Mouse (Mus musculus) gastrocnemius, adult 8-10 months (tissue): ENCODE measurements around the gene Xrcc1. TPM values are rescaled to one million over a fixed set of nuclear protein-coding genes. Genes with fewer than 3 reads are reported as not detected.

ENCODE experiments used
- DNase-seq, 2 experiments: peaks; one replicate each; pipeline ENCODE4 v3.0.0; 2022; ENCODE audit warnings: low spot score in 2 of 2
- total RNA-seq, 4 experiments: library from RNA; stranded (reverse); gene quantifications; 2 replicates each; pipeline ENCODE4 v1.2.4; 2022

Xrcc1 gene
- total RNA-seq, 4 experiments from 2014 or later = 16.1 to 22.1 (median 17.3) TPM

DNA sequence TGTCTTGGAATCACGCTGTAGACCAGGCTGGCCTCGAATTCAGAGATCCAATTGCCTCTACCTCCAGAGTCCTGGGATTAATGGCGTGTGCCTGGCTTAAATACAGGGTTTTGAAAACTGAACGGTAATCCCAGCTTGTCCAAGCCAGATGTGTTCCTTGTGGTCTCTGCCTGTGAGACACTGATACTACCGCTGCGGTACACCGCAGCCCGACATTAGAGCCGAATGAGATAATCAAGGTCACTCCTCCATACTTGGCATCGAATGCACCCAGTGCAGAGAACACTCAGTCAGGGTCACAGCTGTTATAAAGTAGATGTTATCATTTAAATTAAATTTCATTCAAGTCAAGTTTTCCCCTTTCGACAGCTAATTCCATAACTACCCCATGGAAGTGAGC lies 17.2 kb upstream of the Xrcc1 start:
- DNase-seq = no peak

DNA sequence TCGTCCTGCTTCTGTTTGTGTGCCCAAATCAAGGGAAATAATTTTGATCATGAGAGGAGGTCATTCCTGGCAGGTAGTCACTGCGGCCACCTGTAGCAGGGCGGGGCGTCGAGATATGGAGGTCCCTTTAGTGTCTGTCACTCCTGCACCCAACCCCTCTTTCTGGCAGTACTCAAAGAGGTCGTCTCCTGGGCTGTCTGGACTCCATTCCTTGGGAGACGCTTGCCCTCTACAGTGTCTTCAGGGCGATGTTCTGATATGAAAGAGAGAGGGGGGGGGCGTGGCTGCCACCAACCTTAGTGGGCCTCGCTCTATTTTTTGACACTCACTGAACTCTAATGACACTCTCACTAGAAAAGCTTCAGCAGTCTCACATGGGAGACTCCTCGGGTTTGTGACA lies 16.5 kb upstream of the Xrcc1 start:
- no peak for DNase-seq

- DNase-seq = peak; percentile 98
These were observed 15.8 kb upstream of the Xrcc1 start, which contains the start of gene Irgq for GRCm38 (mm10) chr7:24530062-24530931. TSS of gene Irgq (plus strand) at chr7:24530689.

DNA sequence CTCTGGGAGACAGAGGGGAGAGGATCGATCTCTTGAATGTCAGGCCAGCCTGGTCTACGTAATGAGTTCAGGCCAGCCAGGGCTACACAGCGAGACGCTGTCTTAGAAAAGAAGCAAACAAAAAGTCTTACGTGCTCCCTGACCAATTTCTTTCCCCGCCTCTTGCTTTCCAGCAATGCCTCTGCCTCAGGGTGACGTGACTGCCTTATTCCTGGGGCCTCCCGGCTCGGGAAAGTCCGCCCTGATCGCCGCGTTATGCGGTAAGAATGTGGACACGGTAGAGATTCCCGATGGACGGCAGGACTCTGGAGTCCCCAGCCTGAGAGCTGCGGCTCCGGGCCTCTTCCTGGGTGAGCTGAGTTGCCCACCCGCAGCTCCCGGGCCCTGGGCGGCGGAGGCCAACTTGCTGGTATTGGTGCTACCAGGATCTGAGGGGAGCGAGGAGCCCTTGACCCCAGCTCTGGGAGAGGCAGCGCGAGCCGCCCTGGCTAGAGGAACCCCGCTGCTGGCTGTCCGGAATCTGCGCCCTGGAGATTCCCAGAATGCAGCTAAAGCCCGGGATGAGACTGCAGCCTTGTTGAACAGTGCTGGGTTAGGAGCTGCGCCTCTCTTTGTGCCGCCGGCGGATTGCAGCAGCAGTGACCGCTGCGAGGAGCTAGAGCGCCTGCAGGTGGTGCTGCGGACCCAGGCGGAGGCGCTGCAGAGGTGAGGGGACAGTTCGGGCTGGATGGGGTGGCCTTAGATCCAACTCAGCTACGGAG lies 14.7 kb upstream of the Xrcc1 start:
- peak; percentile 25 to 49 for DNase-seq

- no peak for DNase-seq
These were observed 13.0 kb upstream of the Xrcc1 start for GRCm38 (mm10) chr7:24533031-24533571.

- DNase-seq = no peak
These were observed 12.3 kb upstream of the Xrcc1 start for GRCm38 (mm10) chr7:24533806-24534205.

DNA sequence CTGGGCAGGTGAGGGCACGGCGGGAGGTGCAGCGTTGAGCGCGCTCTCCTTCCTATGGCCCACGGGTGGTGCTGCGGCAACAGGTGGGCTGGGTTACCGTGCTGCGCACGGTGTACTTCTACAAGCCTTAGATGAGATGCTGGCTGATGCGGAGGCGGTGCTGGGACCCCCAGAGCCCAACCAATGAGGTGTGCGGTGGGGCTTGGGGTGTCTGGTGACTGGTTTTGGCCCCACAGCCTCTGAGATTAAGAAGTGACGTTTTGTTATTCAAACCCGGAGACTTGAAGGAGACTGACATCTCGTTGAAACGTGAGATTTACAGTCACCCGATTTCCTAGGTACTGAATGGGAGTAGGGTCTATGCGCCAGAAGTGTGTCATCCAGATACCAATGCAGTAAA lies 11.8 kb upstream of the Xrcc1 start:
- no peak for DNase-seq

DNA sequence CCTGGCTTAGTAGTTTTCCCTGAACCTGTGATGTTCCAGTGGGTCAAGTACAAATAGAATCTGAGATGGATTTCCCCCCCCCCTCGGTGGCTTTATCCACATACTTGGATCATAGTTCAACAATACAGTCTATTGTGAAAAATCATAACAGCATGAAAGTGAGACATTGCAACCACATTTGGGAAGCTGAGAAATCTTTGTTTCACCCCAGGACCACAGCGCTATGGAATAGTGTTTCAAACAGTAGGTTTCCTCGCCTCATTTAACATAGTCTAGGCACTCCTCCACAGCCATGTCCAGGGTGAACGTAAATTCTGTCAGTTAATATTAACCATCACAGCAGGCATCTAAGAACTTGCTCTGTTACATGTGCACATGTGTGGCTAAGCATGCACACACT lies 9.0 kb upstream of the Xrcc1 start:
- DNase-seq = no peak

DNA sequence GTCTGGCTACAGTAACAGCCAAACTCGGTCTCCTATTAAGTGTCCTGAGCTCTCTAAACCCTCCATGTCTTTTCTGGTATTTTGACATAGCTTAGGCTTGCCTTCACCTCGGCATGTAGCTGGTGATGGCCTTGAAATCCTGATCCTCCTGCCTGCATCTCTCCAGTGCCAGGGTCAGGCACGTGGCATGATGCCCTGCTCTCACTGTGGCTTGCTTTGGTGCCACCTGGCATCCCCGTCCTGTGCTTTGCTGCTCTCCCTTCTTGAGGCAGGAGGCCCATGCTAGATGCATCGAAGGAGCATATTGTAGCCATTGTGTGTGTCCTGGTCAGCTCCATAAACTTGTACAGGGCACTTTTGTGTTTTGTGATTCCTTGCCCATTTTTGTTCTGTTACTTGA lies 8.5 kb upstream of the Xrcc1 start:
- no peak for DNase-seq

DNA sequence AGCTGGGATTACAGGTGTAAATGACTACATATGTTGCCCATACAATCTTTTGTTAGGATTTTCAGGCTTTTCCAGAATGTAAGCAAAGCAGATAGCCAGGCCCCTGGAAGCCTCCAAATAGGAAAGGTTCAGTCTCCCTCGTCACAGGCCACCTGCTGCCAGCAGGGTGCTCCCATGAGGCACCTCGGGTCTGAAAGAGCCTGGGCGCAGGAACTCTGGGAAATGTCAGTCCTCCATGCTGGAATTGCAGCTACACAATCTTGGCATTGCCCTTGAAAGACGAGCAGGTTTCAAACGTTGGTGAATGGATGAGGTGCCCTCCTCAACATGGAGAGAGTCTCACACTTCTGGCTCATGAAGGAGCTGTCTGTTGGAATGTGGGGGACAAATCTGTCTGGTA lies 7.9 kb upstream of the Xrcc1 start:
- DNase-seq = no peak

DNA sequence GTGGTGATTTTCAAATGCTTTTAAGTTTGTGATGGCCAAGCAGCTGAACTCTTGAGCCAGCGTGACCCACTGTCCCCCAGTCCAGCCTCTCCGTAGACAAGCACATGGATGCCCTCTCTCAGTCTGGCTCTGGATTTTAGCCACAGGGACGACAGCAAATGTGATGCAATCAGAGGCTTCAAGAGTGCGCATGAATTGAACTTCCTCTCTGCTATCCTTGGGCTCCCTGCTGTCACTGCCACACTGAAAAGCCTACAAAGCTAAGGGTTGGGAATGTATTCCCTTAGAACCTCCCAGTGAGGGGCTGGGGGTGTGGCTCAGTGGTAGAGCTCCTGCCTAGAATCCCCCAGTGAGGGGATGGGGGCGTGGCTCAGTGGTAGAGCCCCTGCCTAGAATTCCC lies 7.4 kb upstream of the Xrcc1 start:
- DNase-seq = no peak

DNA sequence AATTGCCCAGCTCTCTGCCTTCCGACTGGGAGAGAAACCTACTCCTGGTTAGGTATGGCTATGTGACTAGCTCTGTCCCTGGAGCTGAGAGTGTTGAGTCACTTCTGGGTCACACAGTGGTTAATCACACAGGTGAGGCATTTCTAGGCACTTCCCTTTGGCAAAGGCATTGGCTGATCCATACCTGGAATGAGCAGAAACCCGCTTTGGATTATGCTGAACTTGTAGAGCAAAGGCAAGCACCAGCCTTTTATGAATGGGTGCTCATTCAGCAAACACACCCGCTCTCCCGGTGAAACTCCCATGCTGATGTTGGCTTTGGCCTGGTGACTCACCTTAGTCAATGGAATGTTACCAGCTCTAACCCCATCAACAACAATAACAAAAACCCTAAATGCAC lies 6.4 kb upstream of the Xrcc1 start:
- DNase-seq = no peak

DNA sequence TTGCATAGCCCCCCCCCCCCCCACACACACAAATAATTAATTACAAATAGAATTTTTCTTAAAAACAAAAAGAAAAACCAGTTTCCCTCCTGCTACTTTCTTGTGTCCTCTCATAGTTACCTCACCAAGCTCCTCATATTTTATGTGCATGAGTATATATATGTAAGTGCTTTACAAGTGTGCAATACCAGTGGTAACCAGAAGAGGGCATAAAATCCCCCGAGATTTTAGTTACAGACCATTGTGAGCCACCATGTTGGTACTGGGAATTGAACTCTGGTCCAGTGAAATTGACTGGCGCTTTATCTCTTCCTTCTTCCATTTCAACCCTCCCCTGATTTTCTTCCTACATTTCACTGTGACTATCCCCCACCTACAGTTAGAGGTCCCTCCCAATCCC lies 1.6 kb upstream of the Xrcc1 start:
- no peak for DNase-seq

GRCm38 (mm10) chr7:24546634-24547389 lies 723 bp downstream of the Xrcc1 start:
- DNase-seq = peak; percentile 98 to 99

GRCm38 (mm10) chr7:24547534-24548036 lies 1.5 kb downstream of the Xrcc1 start:
- no peak for DNase-seq

DNA sequence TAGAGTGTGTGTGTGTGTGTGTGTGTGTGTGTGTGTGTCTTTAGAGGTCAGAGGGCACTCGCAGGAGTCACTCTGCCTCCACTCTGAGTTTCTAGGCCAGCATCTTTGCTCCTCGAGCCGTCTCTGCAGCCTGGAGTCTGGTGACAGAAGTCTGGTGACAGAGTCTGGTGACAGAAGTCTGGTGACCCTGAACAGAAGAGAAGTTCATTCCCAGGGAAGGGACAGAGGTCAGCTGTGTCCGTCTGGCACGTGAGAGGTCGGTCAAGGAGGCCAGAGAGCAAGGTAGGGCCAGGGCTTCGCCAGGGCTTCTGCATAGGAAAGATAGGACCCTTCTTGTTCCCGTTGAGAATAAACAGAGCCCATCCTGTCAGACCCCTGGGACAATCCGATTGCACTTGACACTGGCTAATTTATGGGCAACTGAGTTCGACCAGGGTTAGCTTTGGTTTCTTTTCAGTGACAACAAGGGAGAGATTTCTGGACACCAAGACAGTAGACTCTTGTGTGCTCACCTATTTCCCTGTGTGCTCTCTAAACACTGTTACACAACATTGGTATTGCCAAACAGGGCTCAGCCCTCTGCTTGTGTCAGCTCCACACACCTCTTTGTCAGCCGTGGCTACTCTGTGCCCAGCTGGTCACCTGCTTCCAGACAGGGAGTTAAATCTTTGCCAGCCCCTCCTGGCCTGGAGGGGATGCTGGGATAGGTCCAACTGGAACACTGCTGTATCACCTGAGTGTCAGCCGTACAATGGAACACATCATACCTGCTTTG lies 6.1 kb downstream of the Xrcc1 start:
- DNase-seq = no peak

DNA sequence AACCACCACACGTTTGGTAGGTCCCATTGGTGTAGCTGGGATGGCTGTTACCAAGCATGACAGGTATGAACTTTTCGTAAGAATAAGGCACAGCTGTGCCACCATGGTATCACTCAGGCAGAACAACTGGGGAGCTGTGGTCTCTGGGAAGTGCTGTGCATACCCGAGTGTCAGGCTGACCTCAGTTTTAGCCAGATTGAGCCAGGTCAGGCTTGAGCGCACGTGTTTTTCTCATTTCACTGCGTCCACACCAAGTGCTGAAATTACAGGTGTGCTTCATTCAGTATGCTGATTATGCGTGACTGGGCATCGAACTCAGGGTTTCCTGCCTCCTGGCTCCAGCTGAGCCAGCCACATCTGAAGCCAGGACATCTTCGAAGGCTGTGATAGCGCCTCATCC lies 9.7 kb downstream of the Xrcc1 start:
- DNase-seq = no peak

GRCm38 (mm10) chr7:24561450-24561849 lies 15.4 kb downstream of the Xrcc1 start:
- DNase-seq = no peak

DNA sequence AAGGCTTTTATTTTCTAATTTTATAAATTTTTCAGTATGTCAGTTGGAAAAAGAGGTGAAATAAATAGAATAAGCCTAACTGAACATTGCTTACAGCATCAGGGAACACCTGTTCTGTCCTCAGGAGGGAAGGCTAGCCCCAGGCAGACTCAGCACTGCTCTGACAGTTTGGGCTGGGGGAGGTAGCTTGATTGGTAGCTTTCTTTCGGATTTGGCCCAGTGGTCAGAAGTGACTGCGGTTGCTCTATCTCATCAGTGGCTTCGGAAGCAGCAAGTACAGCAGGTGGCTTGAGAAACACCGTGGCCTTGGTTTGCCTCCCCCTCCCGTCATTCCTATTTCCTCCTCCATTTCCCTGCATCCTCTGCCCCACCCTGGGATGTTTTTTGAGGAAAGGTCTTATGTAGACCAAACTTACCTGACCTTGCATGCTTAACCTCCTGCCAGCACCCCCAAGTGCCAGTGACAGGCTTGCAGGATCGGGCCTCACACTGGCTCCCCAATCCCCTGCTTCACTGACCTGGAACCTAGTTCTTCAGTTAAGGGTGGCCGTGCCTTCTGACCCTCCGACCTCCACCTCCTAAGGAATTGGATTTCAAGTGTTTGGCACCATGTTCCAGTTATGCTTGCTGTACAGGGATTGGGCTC lies 17.2 kb downstream of the Xrcc1 start:
- DNase-seq = no peak

GRCm38 (mm10) chr7:24563837-24564206 lies 17.7 kb downstream of the Xrcc1 start:
- no peak for DNase-seq
